Mouse (Mus musculus) ES-E14 (cell line): ENCODE data around the gene Fzd5. TPM values are rescaled to one million over a fixed set of nuclear protein-coding genes. Genes with fewer than 3 reads are reported as not detected.

Experiments
- DNase-seq: peaks from one replicate; pipeline ENCODE4 v3.0.0-alpha.2; 2013; ENCODE audit warnings: low read depth, low spot score
- H3K27ac ChIP-seq: 2 replicates; pipeline ENCODE4 v1.5.1; 2012; ENCODE audit warnings: low read depth, mild to moderate bottlenecking, low read length, moderate library complexity, mixed read lengths; ENCODE audit not compliant: poor library complexity, insufficient read depth, severe bottlenecking
- H3K36me3 ChIP-seq: 2 replicates; pipeline ENCODE4 v1.6.1; 2012; ENCODE audit warnings: mild to moderate bottlenecking, low read length, moderate library complexity, mixed read lengths; ENCODE audit not compliant: control insufficient read depth, poor library complexity, insufficient read depth, severe bottlenecking
- H3K4me1 ChIP-seq, 2 experiments: fragments of 150-350 bp in 1 of 2; sonication (generic) in 1 of 2; 2 replicates each; pipeline ENCODE4 v1.6.1; 2012; ENCODE audit warnings: low read length in 2 of 2, mild to moderate bottlenecking in 1 of 2, mixed read lengths in 1 of 2; ENCODE audit not compliant: control insufficient read depth in 2 of 2, insufficient read depth in 2 of 2, poor library complexity in 1 of 2
- H3K4me3 ChIP-seq, 2 experiments: fragments of 150-350 bp in 1 of 2; sonication (generic) in 1 of 2; 2 replicates each; pipeline ENCODE4 v1.5.1; 2012; ENCODE audit warnings: low read length in 2 of 2, low read depth in 1 of 2, mild to moderate bottlenecking in 1 of 2, mixed read lengths in 1 of 2; ENCODE audit not compliant: insufficient read depth in 1 of 2, poor library complexity in 1 of 2, severe bottlenecking in 1 of 2
- H3K9ac ChIP-seq: 2 replicates; pipeline ENCODE4 v1.6.1; 2012; ENCODE audit warnings: low read depth, mild to moderate bottlenecking, low read length, mixed read lengths; ENCODE audit not compliant: poor library complexity, insufficient read depth, severe bottlenecking
- H3K9me3 ChIP-seq: fragments of 150-350 bp; sonication (generic); 2 replicates; pipeline ENCODE4 v1.6.1; 2012; ENCODE audit warnings: low read depth, mild to moderate bottlenecking, low read length; ENCODE audit not compliant: control insufficient read depth, insufficient read depth
- CHD2 ChIP-seq: IDR thresholded peaks from 2 replicates; pipeline ENCODE4 v1.6.1; 2014; ENCODE audit warnings: mild to moderate bottlenecking, low read depth, low read length, inconsistent platforms
- HCFC1 ChIP-seq: IDR thresholded peaks from 2 replicates; pipeline ENCODE4 v1.6.1; 2012; ENCODE audit warnings: low read length, inconsistent platforms, borderline replicate concordance; ENCODE audit not compliant: insufficient read depth
- MAFK ChIP-seq: IDR thresholded peaks from 2 replicates; pipeline ENCODE4 v1.6.1; 2014; ENCODE audit warnings: mild to moderate bottlenecking, low read depth, low read length, inconsistent platforms; ENCODE audit not compliant: insufficient read depth
- ZC3H11A ChIP-seq: IDR thresholded peaks from 2 replicates; pipeline ENCODE4 v1.6.1; 2012; ENCODE audit warnings: low read depth, mild to moderate bottlenecking, inconsistent platforms, low read length, borderline replicate concordance
- ZNF384 ChIP-seq: IDR thresholded peaks from 2 replicates; pipeline ENCODE4 v1.6.1; 2012; ENCODE audit warnings: low read depth, low read length, inconsistent platforms
- in situ Hi-C, 2 experiments: fragments of 600-800 bp; cut with MboI; formaldehyde crosslinking; loops; one replicate each; pipeline ENCODE4 v1.15.1; 2025; ENCODE audit warnings: low sequenced_read_pairs in 2 of 2, inconsistent platforms in 1 of 2; ENCODE audit not compliant: unreplicated experiment in 2 of 2
- total RNA-seq: library from RNA; depleted of rRNA; stranded (reverse); fragments of 300-350 nt; gene quantifications from 2 replicates; pipeline ENCODE4 v1.2.3, GENCODE M21; 2012; rRNA removed

Gene Fzd5
- total RNA-seq, 1 experiment: 84.7 TPM

DNA sequence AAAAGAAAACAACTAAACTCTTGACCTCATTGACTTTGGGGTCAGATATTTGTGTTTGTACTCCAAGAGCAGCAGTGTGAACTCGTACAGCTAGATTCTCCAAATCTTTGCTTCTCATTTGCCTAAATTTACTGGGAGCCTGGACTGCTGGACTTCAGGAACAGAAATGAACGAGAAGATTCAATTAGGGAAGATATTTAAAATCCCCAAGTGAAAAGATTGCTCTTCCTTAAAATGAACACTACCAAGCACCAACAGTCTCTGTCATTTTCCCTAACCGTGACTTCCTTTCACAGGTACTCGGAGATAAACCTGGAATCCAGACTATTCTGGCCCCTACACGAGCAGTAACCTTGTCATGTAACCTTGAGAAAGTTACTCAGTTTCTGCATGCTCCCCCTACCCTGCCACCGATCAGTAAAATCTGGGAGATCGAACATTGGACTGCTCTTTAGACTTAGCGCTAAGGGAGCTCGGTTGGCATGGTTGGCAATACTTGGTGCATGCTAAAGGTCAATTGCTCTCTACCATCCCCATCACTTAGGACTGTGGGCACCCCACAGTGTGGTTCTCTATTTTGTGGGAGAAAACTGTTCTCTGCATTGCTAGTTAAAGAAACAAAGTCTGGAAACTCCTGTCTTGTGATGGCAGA, 47.9 kb downstream of the Fzd5 start:
- Histone ChIP-seq H3K4me3 (peak overlapping the region; percentile 81 to 97), H3K4me1 (no peaks in the 10 kb centered on the region), H3K9me3 (no peaks in the 10 kb centered on the region), H3K27ac (no peak overlapping the region), H3K36me3 (no peaks in the 10 kb centered on the region), H3K9ac (peak overlapping the region; percentile 83)
- TF ChIP-seq HCFC1 (no peak), CHD2 (no peak), MAFK (no peak), ZNF384 (no peak), ZC3H11A (no peak)
- in situ Hi-C loops: no loop called here
- DNase-seq: no peak

DNA sequence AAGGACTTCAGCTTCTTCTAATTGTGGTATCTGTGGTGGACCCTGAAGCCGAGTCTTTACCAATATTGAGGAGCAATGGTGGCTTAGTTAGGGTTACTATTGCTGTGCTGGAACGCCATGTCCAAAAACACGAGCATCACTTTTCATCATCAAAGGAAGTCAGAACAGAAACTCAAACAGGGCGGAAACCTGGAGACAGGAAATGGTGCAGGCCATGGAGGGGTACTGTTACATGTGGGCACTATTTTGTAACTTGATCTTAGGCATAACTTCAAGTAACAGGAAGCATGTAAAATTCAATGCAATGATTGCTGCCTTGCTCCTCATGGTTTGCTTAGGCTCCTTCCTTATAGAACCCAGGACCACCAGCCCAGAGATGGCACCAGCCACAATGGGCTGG, 49.5 kb downstream of the Fzd5 start:
- no peak overlapping the region for H3K4me3 ChIP-seq
- no peak overlapping the region for H3K27ac ChIP-seq
- no peak for TF ChIP-seq ZNF384
- no peak for TF ChIP-seq MAFK
- no peak for TF ChIP-seq HCFC1
- no peak for TF ChIP-seq CHD2
- no peak for TF ChIP-seq ZC3H11A
- H3K9me3 ChIP-seq: no peaks in the 10 kb centered on the region
- H3K4me1 ChIP-seq: no peaks in the 10 kb centered on the region
- H3K36me3 ChIP-seq: no peaks in the 10 kb centered on the region; the same call in 1 of the 2 replicates
- in situ Hi-C loops: no loop called here
- no peak for DNase-seq
- H3K9ac ChIP-seq: no peak overlapping the region

- Histone ChIP-seq H3K27ac (no peak overlapping the region), H3K9ac (no peak overlapping the region), H3K36me3 (no peaks in the 10 kb centered on the region; the same call in 1 of the 2 replicates), H3K4me1 (no peaks in the 10 kb centered on the region), H3K9me3 (no peaks in the 10 kb centered on the region), H3K4me3 (no peak overlapping the region)
- DNase-seq: no peak
- in situ Hi-C loops: no loop called here
- TF ChIP-seq ZC3H11A (no peak), HCFC1 (no peak), CHD2 (no peak), MAFK (no peak), ZNF384 (no peak)
These were observed 53.1 kb downstream of the Fzd5 start for GRCm38 (mm10) chr1:64684440-64684839.

DNA sequence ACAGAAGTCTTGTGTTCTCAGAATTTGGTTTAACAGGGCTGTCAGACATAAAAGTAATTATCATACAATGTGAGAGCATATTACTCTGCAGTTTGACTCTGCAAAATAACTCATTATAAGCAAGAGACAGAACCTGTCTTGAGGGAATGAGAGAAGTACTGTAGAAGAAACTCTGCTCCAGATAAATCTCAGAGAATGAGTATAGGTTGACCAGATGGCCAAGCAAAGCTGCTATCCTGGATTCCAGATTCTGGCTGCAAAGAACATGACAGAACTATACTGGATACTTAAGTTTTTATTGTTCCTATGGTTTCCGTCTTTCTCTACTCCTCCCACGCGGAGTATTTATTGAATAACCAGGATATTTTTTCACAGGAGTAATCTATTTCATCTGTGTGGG, 54.5 kb downstream of the Fzd5 start:
- no peak for DNase-seq
- in situ Hi-C loops: no loop called here
- H3K9me3 ChIP-seq: no peaks in the 10 kb centered on the region
- no peaks in the 10 kb centered on the region for H3K4me1 ChIP-seq
- no peak overlapping the region for H3K4me3 ChIP-seq
- TF ChIP-seq CHD2 (no peak), ZC3H11A (no peak), HCFC1 (no peak), MAFK (no peak), ZNF384 (no peak)
- H3K9ac ChIP-seq: no peak overlapping the region
- H3K36me3 ChIP-seq: no peaks in the 10 kb centered on the region; the same call in 1 of the 2 replicates
- no peak overlapping the region for H3K27ac ChIP-seq

DNA sequence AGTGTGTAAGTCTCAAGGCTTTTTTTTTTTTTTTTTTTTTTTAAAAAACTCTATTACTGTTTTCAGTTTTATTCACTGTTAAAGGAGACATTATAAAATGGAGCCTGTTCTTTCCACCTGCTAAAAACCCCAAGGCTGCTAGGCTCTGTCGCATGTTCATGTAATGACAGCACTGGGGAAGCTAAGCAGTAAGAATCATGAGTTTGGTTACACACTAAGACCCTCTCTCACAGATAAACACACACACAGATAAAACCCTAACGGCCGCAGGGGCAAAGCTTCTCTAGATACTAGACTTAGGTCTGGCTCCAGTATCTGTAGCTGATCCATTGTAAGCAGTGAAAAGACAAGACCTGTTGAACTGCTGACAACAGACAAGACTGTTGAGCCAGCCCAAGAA, 56.1 kb downstream of the Fzd5 start:
- Histone ChIP-seq H3K4me3 (no peak overlapping the region), H3K9ac (no peak overlapping the region), H3K9me3 (no peaks in the 10 kb centered on the region), H3K36me3 (no peaks in the 10 kb centered on the region; the same call in 1 of the 2 replicates), H3K4me1 (no peaks in the 10 kb centered on the region), H3K27ac (no peak overlapping the region)
- in situ Hi-C loops: no loop called here
- TF ChIP-seq HCFC1 (no peak), CHD2 (no peak), MAFK (no peak), ZC3H11A (no peak), ZNF384 (no peak)
- no peak for DNase-seq

Other genes starting within 250 kb of the Fzd5 start
- gene Creb1, start 205.1 kb downstream of the Fzd5 start, total RNA-seq: 23.4 and 35.1 TPM in 2 replicates
- 18.6 and 25.8 TPM in 2 replicates for gene Mettl21a, start 120.5 kb downstream of the Fzd5 start, total RNA-seq
- 14.6 and 24.9 TPM in 2 replicates for gene Ccnyl1, start 47.3 kb downstream of the Fzd5 start, total RNA-seq
- gene Plekhm3, start 219.1 kb upstream of the Fzd5 start, total RNA-seq: 9.8 and 10.7 TPM in 2 replicates